Mouse (Mus musculus) adrenal gland, postnatal 4 days (tissue): ENCODE measurements at regions not wholly inside any gene's neighbourhood (a gene's known extent, or its start where the extent isn't known, plus 50 kb on each side); places are given as distances from the start of the nearest gene placed in this dataset.
A peak's percentile ranks its signal among the peaks of the same experiment; 100 is the strongest.
"Not testable (repeated sequence)": the region's sequence is repeated elsewhere in the genome, so short reads cannot be mapped to it uniquely, and the experiment has no call there.

Source experiments
- DNase-seq, 2 experiments: peaks; one replicate each; pipeline ENCODE4 v3.0.0; 2021 to 2022; ENCODE audit warnings: low spot score in 2 of 2, mixed read lengths in 2 of 2

DNA sequence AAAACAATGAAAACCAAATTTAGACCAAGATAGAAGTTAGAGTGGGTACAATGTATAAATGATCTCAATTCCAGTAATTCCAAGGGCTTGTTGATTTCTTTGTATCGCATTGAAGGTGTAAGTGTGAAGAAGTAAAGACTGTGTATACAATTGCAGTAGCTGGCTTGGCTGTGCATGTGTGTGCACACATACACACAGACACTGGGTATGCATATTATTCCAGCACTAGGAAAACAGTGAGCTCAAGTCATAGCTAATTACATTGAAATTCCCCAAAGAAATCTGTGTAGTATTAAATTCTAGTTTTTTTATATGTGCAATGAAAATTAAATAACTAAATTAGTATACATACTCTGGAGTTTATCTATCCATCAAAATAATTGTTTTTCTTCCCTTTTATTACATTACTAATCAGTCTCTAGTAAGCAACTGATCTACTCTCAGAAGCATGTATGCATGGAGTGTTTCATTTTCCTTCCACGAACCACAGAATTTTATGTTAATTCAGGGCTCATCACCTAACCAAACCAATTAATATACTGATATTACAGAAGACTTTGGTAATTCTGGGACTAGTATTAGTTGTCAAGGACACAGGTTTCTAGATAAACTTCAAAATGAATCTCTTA lies 56.5 kb downstream of the Gm8797 start:
- no peak for DNase-seq

DNA sequence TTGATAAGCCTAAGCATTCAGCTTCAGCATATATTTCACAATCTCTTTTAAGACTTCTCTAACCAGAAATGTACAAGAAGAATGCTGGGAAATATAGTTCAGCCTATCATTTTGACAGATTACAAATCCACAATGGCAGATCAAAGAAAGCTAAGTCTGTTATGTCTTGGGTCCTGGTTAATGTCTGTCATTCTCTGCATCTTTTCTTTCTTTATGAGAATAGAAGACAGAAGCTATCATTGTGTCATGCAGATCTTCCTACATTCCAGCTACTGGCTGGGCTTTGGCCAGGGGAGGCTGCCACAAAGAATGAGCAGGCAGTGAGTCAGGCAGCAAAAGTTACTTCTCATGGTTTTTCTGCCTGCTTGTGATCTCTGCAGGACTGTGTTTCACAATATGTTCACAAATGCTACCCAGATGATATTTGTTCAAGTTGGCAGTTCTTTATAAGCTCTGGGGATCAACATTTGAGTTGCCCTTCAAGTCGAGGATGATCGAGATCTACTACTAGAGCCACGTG lies 60.5 kb downstream of the Gm8797 start:
- DNase-seq, result no peak

GRCm38 (mm10) chr3:5820243-5820642 lies 69.6 kb downstream of the Gm8797 start:
- DNase-seq, result not testable (repeated sequence)

DNA sequence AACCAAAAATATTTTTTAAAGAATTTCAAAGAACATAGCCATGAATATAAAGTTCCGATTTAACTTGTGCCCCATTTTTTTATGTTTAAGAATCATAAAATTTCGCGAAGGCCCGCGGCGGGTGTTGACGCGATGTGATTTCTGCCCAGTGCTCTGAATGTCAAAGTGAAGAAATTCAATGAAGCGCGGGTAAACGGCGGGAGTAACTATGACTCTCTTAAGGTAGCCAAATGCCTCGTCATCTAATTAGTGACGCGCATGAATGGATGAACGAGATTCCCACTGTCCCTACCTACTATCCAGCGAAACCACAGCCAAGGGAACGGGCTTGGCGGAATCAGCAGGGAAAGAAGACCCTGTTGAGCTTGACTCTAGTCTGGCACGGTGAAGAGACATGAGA lies 109.6 kb downstream of the Gm8797 start:
- peak; percentile 100 for DNase-seq

- DNase-seq, result no peak
Observed at GRCm38 (mm10) chr3:5870407-5870806, 119.8 kb downstream of the Gm8797 start.

DNA sequence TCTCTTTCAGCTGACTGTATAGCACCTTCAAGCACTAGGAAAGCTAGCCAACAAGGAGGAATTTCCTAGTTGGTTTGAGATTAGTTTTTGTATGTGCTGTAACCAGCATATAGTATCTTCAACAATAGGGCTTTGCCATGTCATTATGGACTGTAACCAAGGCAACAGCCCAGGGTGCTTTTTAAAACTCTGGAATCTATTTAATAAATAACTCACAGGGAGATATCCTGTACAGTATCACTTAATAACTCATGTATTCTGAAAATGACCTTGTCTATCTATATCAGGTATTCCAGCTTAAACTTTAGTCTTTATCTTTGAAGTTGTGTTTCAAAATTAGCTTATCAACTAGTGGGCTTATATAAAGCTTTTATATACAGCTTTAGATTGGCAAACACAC lies 128.5 kb downstream of the Gm8797 start:
- no peak for DNase-seq

DNA sequence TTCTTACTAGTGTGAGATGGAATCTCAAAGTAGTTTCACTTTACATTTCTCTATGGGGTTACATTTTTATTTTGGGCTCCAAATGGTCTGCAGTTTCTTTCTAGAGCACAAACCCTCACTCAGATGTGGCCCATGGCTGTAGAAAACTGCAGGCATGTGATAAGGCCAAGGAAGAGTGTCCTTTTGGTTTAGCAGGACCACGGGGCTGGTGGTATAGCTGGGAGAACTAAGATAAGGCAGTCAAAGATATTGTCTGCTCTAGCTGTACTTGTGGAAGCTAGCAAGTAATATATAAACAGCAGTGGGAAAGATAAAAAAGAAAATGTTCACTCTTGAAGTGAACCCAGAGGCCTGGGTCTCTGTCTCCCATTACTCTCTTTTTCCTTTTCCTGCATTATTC lies 166.9 kb downstream of the Gm8797 start:
- DNase-seq, result no peak

- DNase-seq, result not testable (repeated sequence)
Observed at GRCm38 (mm10) chr3:5950243-5950642, 199.6 kb downstream of the Gm8797 start.

DNA sequence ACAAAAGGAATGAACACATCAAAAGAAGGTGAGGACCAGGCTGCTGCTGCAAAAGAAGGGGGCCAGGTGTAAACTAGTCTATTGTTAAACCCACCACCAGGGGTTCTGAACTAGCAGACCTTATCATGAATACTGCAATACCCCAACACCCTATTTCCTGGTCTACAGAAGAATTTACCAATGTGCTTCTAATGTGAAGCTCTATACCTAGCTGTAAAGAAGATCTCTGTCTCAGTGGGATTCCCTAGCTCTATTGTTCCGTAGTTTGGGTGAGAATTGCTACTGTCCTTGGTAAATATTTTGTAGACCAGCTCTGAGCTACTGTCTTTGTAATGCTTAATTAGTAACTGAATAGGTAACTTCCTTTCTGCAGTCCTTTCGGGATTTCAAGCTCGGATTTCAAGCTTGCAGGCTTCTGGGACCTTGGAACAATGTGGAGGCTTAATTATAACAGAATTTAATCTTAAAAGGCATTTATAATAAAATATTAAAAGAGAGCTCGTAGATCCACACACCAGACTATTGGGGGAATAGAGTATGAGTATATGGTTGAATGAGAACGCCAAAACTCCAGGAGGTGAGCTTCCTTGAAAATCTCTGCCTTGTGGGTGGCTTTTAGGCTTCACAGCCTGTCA lies 238.5 kb downstream of the Gm8797 start:
- not testable (repeated sequence) for DNase-seq

DNA sequence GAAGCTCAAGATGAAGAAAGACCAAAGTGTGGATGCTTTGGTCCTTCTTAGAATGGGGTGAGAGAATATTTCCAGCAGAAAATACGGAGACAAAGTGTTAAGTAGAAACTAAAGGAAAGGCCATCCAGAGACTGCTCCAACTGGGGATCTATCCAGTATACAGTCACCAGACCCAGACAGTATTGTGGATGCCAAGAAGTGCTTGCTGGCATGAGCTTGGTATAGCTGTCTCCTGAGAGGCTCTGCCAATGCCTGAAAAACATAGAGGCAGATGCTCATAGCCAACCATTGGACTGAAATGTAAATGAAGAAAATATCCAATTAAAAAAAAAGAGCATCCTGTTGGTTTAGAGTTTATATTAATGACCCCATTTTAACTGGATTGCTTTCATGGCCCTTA lies 253.8 kb downstream of the Gm8797 start:
- DNase-seq, result no peak

DNA sequence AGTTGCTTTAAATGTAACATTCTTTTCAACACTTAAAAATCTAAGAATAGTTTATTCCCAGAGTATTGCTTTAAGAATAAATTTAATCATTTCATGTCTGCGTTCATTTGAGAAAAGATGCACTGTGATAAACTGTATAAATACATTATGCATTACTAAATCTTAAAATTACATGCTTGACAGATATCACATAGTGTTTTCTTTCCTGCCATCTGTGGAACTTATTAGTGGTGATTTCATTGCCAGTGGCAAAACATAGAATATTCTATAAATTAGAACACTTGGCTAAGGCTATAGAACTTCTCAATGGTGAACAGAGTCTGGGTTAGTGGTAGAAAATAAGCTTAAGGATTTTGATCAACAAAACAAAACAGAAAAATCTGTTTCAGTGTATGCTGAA lies 268.1 kb downstream of the Gm8797 start:
- DNase-seq, result no peak

- DNase-seq, result not testable (repeated sequence)
Observed at GRCm38 (mm10) chr3:6041325-6041724, 290.7 kb downstream of the Gm8797 start.

DNA sequence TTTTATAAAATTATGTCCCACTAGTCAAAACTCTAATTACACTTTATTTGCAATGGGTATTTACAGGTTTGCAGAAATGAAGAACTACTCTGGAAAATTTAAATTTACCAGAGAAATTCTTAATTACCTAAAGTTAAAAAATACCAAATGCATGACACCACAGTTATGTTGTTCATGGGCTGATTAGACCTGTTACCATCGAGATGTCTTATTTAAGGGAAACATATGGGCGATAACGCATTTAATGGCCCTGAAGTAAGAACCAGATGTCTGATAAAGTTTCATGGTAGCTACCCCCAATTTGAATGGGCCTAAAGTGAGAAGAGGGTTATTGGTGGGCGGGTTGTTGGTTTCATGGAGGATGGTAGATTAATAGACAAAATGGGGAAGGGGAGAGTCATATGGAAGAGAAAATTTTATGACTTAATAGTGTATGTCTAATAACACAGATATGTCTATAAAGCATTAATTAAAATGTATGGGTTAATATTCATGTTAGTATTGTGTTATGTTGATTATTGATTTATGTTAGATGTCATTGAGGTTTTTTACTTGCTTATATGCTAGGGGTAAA lies 299.0 kb downstream of the Gm8797 start:
- DNase-seq, result no peak

- no peak for DNase-seq
Observed at GRCm38 (mm10) chr3:6051901-6052300, 301.3 kb downstream of the Gm8797 start.

GRCm38 (mm10) chr3:6083855-6084254 lies 333.2 kb downstream of the Gm8797 start:
- DNase-seq, result no peak

DNA sequence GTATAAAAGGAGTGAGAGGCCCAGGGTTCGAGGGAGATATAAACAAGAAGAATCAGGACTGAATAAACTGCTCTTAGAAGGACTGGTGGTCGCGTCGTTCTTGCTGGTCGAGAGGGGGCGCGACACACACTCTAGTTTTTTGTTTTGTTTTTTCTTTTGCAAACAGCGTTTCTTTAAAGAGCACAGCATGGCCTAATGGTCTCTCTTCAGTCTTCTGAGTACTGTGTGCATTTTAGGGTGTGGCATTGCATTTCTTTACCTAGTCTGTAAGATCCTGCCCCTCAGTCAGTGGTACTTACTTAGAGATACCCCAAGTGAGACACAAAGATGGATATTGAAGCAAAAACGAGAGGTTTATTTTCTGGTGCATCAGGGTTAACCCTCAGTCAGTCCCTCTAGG lies 336.7 kb downstream of the Gm8797 start:
- DNase-seq, result no peak

- no peak for DNase-seq
Observed at GRCm38 (mm10) chr3:6093931-6094330, 343.3 kb downstream of the Gm8797 start.

- not testable (repeated sequence) for DNase-seq
Observed at GRCm38 (mm10) chr3:6094410-6094809, 343.8 kb downstream of the Gm8797 start.

DNA sequence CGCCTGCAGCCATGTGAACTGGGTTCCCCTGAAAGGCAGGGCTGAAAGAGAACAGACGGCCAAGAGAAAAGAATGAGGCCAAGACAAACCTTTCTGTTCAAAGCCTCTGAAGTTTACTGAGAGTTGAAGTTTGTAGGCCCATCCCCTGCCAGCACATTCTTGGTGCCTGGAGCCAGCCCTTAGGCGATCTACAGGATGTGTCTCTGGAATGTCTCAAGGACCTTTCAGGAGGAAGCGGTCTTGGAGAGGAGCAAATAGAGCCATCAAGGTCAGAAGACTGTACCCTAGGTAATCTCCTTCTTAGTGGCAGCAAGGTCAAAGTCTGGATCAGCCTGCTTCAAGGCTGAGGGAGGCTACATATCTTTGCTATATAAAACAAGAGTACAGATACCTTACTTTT lies 350.3 kb downstream of the Gm8797 start:
- no peak for DNase-seq

DNA sequence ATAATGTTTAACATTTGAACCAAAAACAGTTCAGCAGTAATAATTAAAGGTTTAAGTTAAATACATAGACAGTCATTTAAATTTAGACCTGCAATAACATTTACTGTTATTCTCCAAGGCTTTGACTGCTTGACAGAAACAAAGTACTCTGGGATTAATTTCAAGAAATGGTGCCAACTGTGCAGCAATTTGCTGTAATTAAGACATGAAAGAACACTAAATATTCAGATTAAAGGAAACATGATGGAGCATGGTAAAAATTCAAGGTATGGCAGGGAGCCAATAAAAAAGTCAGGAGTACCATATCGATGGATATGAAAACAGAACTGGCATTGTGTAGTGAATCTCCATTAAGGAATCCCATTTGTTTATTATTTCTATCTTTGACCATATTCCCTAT lies 352.3 kb downstream of the Gm8797 start:
- no peak for DNase-seq

DNA sequence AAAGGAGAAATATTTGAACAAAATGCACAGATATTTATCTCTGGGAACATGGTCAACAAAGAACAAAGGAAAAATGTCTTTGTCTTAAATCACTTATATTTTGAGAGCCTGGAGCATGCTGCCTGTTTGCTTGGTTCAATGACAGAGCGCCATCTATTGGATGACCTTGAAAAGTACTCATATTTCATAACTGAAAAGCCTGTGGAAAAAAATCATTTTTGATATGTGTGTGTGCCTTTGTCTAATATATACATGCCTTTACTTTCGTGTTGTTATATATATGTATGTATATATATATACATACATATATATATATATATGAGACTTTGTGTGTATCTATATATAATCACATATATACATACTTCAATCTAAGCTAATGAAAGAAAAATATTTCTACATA lies 356.1 kb downstream of the Gm8797 start:
- DNase-seq, result no peak

DNA sequence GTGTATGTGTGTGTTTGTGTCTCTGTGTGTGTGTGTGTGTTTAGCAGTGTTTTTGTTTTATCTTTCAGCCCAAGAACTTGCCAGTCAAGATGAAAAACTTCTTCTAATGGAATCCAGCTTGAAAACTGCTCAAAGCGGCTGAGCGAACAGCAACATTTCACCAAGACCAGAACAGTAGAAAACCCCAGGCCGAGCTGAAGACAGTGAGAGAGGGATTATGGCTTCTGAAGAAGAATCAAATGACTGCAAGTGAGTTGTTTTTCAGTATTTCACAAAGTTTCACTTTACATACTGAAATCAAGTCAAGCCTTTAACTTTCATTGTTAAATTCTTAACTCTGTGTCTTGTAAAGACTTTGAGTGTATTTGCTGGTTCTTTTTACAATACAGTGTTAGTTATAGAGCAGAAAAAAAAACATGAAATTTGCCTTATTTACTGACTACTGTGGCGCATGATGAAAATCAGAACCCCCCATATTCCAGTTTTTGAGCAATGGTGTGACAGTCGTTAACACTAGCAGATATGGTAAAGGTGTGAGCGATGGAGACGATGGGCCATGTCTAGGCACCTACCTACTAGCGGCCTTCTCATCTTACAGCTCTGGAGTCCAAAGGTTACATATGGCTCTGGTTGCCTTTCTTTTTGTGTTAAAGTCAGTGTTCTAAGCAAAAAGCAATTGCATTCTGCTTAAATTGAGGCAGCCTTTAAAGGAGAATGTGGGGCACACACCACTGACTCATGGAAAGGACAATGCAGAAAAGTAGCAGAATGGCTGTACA lies 357.0 kb downstream of the Gm8797 start:
- DNase-seq, result no peak
